Mouse (Mus musculus) heart, embryonic 11.5 days (tissue): ENCODE data around the gene Nfkbib. TPM values are rescaled to one million over a fixed set of nuclear protein-coding genes. Genes with fewer than 3 reads are reported as not detected.

Source experiments
- ATAC-seq: fragments of 200-750 bp; cut with Nextera tagmentation; replicated peaks from 2 replicates; pipeline ENCODE4 v1.8.0; 2017; ENCODE audit warnings: moderate library complexity; ENCODE audit not compliant: insufficient number of reproducible peaks, low FRiP score, low TSS enrichment
- H3K27ac ChIP-seq: fragments of 300-500 bp; sonication (generic); 2 replicates; pipeline ENCODE4 v1.5.1; 2014; ENCODE audit warnings: mild to moderate bottlenecking, low read depth, low read length
- H3K27me3 ChIP-seq: fragments of 300-500 bp; sonication (generic); 2 replicates; pipeline ENCODE4 v1.6.1; 2014; ENCODE audit warnings: mild to moderate bottlenecking, low read length, mixed read lengths; ENCODE audit not compliant: control insufficient read depth, insufficient read depth
- H3K36me3 ChIP-seq: fragments of 300-500 bp; sonication (generic); 2 replicates; pipeline ENCODE4 v1.6.1; 2014; ENCODE audit warnings: mild to moderate bottlenecking, low read length, moderate library complexity, mixed read lengths; ENCODE audit not compliant: control insufficient read depth, insufficient read depth
- H3K4me1 ChIP-seq: fragments of 300-500 bp; sonication (generic); 2 replicates; pipeline ENCODE4 v1.6.1; 2014; ENCODE audit warnings: low read length; ENCODE audit not compliant: control insufficient read depth, insufficient read depth
- H3K4me2 ChIP-seq: fragments of 300-500 bp; sonication (generic); 2 replicates; pipeline ENCODE4 v1.6.1; 2014; ENCODE audit warnings: mild to moderate bottlenecking, moderate library complexity
- H3K4me3 ChIP-seq: fragments of 300-500 bp; sonication (generic); 2 replicates; pipeline ENCODE4 v1.5.1; 2014; ENCODE audit warnings: low read depth, low read length
- H3K9ac ChIP-seq: fragments of 300-500 bp; sonication (generic); 2 replicates; pipeline ENCODE4 v1.6.1; 2014; ENCODE audit warnings: mild to moderate bottlenecking, low read depth, low read length, moderate library complexity
- H3K9me3 ChIP-seq: fragments of 300-500 bp; sonication (generic); replicated peaks from 2 replicates; pipeline ENCODE4 v1.6.1; 2016; ENCODE audit warnings: low read length; ENCODE audit not compliant: control insufficient read depth
- WGBS: fragments of 180-500 bp; shearing (Covaris S2); extraction: QIAGEN DNeasy Blood & Tissue Kit; methylation state at CpG from one replicate; pipeline ENCODE4 v1.1.7; 2014; ENCODE audit not compliant: insufficient replicate concordance; 5-methylcytosine and 5-hydroxymethylcytosine counted together
- polyA plus RNA-seq: library from polyadenylated mRNA; unstranded; fragments of >200 nt; fragmentation: Nextera tagmentation; extraction: Ambion mirVana; gene quantifications from 2 replicates; pipeline ENCODE4 v1.2.1, GENCODE M21; 2014

The Nfkbib gene
- polyA plus RNA-seq = 34.7 and 38.0 TPM in 2 replicates

- no peaks in the 10 kb centered on the region for H3K9me3 ChIP-seq
- no peak for ATAC-seq
- H3K4me2 ChIP-seq = peak within 1 kb of the TSS; percentile 72
- WGBS = 59% methylated on average over 7 of the region's 7 CpGs
- no peak within 1 kb of the TSS for H3K27ac ChIP-seq
- H3K4me3 ChIP-seq = peak within 1 kb of the TSS; percentile 75
- H3K4me1 ChIP-seq = peaks cover 11% of the 10 kb centered on the region; the same call in 1 of the 2 replicates
- peaks cover 4% of the 10 kb centered on the region; the same call in 1 of the 2 replicates for H3K36me3 ChIP-seq
- H3K9ac ChIP-seq = peak within 1 kb of the TSS; percentile 73
- H3K27me3 ChIP-seq = no peaks in the 10 kb centered on the region
Measured at GRCm38 (mm10) chr7:28767462-28767965, at the start of gene Nfkbib. TSS of gene Nfkbib (minus strand) at chr7:28767512.

GRCm38 (mm10) chr7:28816920-28817319 is 49.6 kb upstream of the Nfkbib start:
- no peak overlapping the region for H3K9ac ChIP-seq
- H3K27me3 ChIP-seq = no peaks in the 10 kb centered on the region
- 93% methylated on average over 10 of the region's 10 CpGs for WGBS
- no peak for ATAC-seq
- H3K36me3 ChIP-seq = peaks cover 85% of the 10 kb centered on the region
- H3K9me3 ChIP-seq = no peaks in the 10 kb centered on the region
- H3K4me2 ChIP-seq = no peak overlapping the region
- H3K4me1 ChIP-seq = peaks cover 55% of the 10 kb centered on the region
- H3K4me3 ChIP-seq = no peak overlapping the region
- no peak overlapping the region for H3K27ac ChIP-seq

- Histone ChIP-seq H3K36me3 (peaks cover 78% of the 10 kb centered on the region), H3K4me2 (no peak overlapping the region), H3K9me3 (no peaks in the 10 kb centered on the region), H3K4me1 (peaks cover 55% of the 10 kb centered on the region), H3K27ac (no peak overlapping the region), H3K4me3 (no peak overlapping the region), H3K9ac (no peak overlapping the region; the same call in 1 of the 2 replicates), H3K27me3 (no peaks in the 10 kb centered on the region)
- 89% methylated on average over 9 of the region's 9 CpGs for WGBS
- ATAC-seq = no peak
Measured at GRCm38 (mm10) chr7:28816201-28816600, 48.9 kb upstream of the Nfkbib start.

- H3K4me2 ChIP-seq = no peak overlapping the region
- no peak for ATAC-seq
- H3K27ac ChIP-seq = no peak overlapping the region
- H3K9me3 ChIP-seq = no peaks in the 10 kb centered on the region
- H3K27me3 ChIP-seq = no peaks in the 10 kb centered on the region
- H3K36me3 ChIP-seq = peaks cover 69% of the 10 kb centered on the region
- 92% methylated on average over 9 of the region's 9 CpGs for WGBS
- H3K4me1 ChIP-seq = peaks cover 49% of the 10 kb centered on the region
- no peak overlapping the region for H3K4me3 ChIP-seq
- no peak overlapping the region for H3K9ac ChIP-seq
Measured at GRCm38 (mm10) chr7:28815230-28815629, 47.9 kb upstream of the Nfkbib start.

- Histone ChIP-seq H3K27ac (no peak overlapping the region), H3K27me3 (no peaks in the 10 kb centered on the region), H3K4me2 (no peak overlapping the region), H3K4me1 (peaks cover 42% of the 10 kb centered on the region), H3K9me3 (no peaks in the 10 kb centered on the region), H3K36me3 (peaks cover 61% of the 10 kb centered on the region), H3K4me3 (no peak overlapping the region), H3K9ac (no peak overlapping the region)
- ATAC-seq = no peak
- 66% methylated on average over 5 of the region's 5 CpGs for WGBS
Measured at GRCm38 (mm10) chr7:28814306-28815034, 47.2 kb upstream of the Nfkbib start.

GRCm38 (mm10) chr7:28812949-28813348 is 45.6 kb upstream of the Nfkbib start:
- Histone ChIP-seq H3K27ac (0 out of 2 replicates have a peak overlapping the region, but pooled peaks have one; percentile 25), H3K36me3 (peaks cover 49% of the 10 kb centered on the region), H3K4me2 (peak overlapping the region; percentile 94), H3K4me3 (peak overlapping the region; percentile 88), H3K9ac (peak overlapping the region; percentile 40; the same call in 1 of the 2 replicates), H3K27me3 (no peaks in the 10 kb centered on the region), H3K4me1 (peaks cover 42% of the 10 kb centered on the region), H3K9me3 (no peaks in the 10 kb centered on the region)
- no peak for ATAC-seq
- 65% methylated on average over 5 of the region's 5 CpGs for WGBS

- Histone ChIP-seq H3K4me1 (peaks cover 47% of the 10 kb centered on the region), H3K36me3 (peaks cover 44% of the 10 kb centered on the region)
Measured at GRCm38 (mm10) chr7:28812436-28812835, 45.1 kb upstream of the Nfkbib start.

GRCm38 (mm10) chr7:28811640-28812275 is 44.4 kb upstream of the Nfkbib start:
- Histone ChIP-seq H3K4me3 (peak overlapping the region; percentile 88), H3K4me2 (peak overlapping the region; percentile 94), H3K4me1 (peaks cover 44% of the 10 kb centered on the region), H3K36me3 (peaks cover 37% of the 10 kb centered on the region), H3K9me3 (no peaks in the 10 kb centered on the region), H3K27me3 (no peaks in the 10 kb centered on the region), H3K27ac (peak overlapping the region; percentile 99), H3K9ac (peak overlapping the region; percentile 98)
- 6% methylated on average over 7 of the region's 7 CpGs for WGBS
- ATAC-seq = no peak

More at GRCm38 (mm10) chr7:28812436-28812835, 45.1 kb upstream of the Nfkbib start:
- Histone ChIP-seq H3K27ac (peak overlapping the region; percentile 43; the same call in 1 of the 2 replicates), H3K4me2 (peak overlapping the region; percentile 94), H3K9ac (peak overlapping the region; percentile 98), H3K27me3 (no peaks in the 10 kb centered on the region), H3K4me3 (peak overlapping the region; percentile 88), H3K9me3 (no peaks in the 10 kb centered on the region)
- no peak for ATAC-seq
- 59% methylated on average over 4 of the region's 4 CpGs for WGBS
